Comparison of ENCODE assay signal across 9 mouse cellular contexts in genomic region chr9:63843883-63844485, GRCm38 (mm10).
DNase-seq lines count a peak whose midpoint lies in the region; ATAC-seq and TF ChIP-seq lines count a peak whose summit lies in the region.
"Had no signal": no experiment of that assay in that cellular context is flagged by ENCODE, and none has a peak within 500 bp of the region (broad histone marks: within the 10 kb centered on the region; RNA-seq: fewer than 3 reads in every experiment).

No protein-coding gene starts in this region.

- peak; percentile 65 for DNase-seq in ES-E14 (ENCODE audit: low read depth, low spot score)
- peak; percentile 73 for DNase-seq in hindbrain, embryonic 10.5 days (ENCODE audit: low spot score)
- DNase-seq in layer of hippocampus, adult 18-20 months (ENCODE audit: low spot score in 2 of 2): peak; percentile 42 to 88
- DNase-seq in retina, embryonic 14.5 days (ENCODE audit: low spot score): peak; percentile 89
- DNase-seq in thymus, postnatal 14 days: peak; percentile 76

- no peak overlapping the region for H3K4me2 ChIP-seq in lung, embryonic 16.5 days (ENCODE audit: low read depth, low read length)
- H3K4me2 ChIP-seq: limb, embryonic 15.5 days had no signal

- in situ Hi-C loops in ES-E14 (cut with MboI; ENCODE audit: low sequenced_read_pairs in 2 of 2, unreplicated experiment in 2 of 2): loop anchor here (10.0 to 25.0 kb wide), 3 partner anchors 207 to 709 kb away; partner anchors contain the start of gene Skor1 (in 1 of the 2)

- 35% methylated on average over 10 of the region's 10 CpGs for WGBS in hindbrain, embryonic 10.5 days
- 28% methylated on average over 10 of the region's 10 CpGs for WGBS in lung, embryonic 16.5 days

- no peak overlapping the region for H3K9ac ChIP-seq in ES-E14 (ENCODE audit: insufficient read depth, low read depth, low read length, poor library complexity, severe bottlenecking)
- H3K9ac ChIP-seq in lung, embryonic 16.5 days (ENCODE audit: low read length): no peak overlapping the region
- H3K9ac ChIP-seq: limb, embryonic 15.5 days had no signal

- H3K27ac ChIP-seq in ES-E14 (ENCODE audit: insufficient read depth, low read depth, low read length, poor library complexity, severe bottlenecking): no peak overlapping the region
- no peak overlapping the region for H3K27ac ChIP-seq in bone marrow macrophage, adult 2 months (ENCODE audit: insufficient read depth, low read depth, low read length)
- H3K27ac ChIP-seq in hindbrain, embryonic 10.5 days: no peak overlapping the region
- H3K27ac ChIP-seq in lung, embryonic 16.5 days (ENCODE audit: low read length): no peak overlapping the region
- H3K27ac ChIP-seq: limb, embryonic 15.5 days had no signal

- ATAC-seq in erythroblast, adult 5-6 weeks (replicated peaks; ENCODE audit: low FRiP score, poor library complexity, severe bottlenecking): peak; percentile 67
- peak; percentile 59 for ATAC-seq in lung, embryonic 16.5 days (ENCODE audit: low read depth)

- no peak for TF ChIP-seq POLR2A in bone marrow macrophage, adult 2 months (IDR thresholded peaks at IDR 0.05; ENCODE audit: borderline replicate concordance, low read depth, low read length)

- H3K36me3 ChIP-seq in ES-E14 (ENCODE audit: control insufficient read depth, insufficient read depth, low read length, poor library complexity, severe bottlenecking): no peaks in the 10 kb centered on the region
- H3K36me3 ChIP-seq in hindbrain, embryonic 10.5 days: no peaks in the 10 kb centered on the region
- H3K36me3 ChIP-seq in lung, embryonic 16.5 days (ENCODE audit: control insufficient read depth, insufficient read depth, low read length): no peaks in the 10 kb centered on the region
- H3K36me3 ChIP-seq: limb, embryonic 15.5 days had no signal

- TF ChIP-seq CTCF in bone marrow macrophage, adult 2 months (IDR thresholded peaks at IDR 0.05; ENCODE audit: low read depth, low read length): peak; percentile 50

- peaks cover 14% of the 10 kb centered on the region for H3K27me3 ChIP-seq in hindbrain, embryonic 10.5 days (ENCODE audit: insufficient read depth, poor library complexity, severe bottlenecking)
- H3K27me3 ChIP-seq in lung, embryonic 16.5 days (ENCODE audit: control insufficient read depth, insufficient read depth, low read depth, low read length): no peaks in the 10 kb centered on the region

- no peaks in the 10 kb centered on the region for H3K9me3 ChIP-seq in ES-E14 (ENCODE audit: control insufficient read depth, insufficient read depth, low read depth, low read length)
- no peaks in the 10 kb centered on the region for H3K9me3 ChIP-seq in hindbrain, embryonic 10.5 days
- H3K9me3 ChIP-seq in lung, embryonic 16.5 days (ENCODE audit: control insufficient read depth, low read length): no peaks in the 10 kb centered on the region
- H3K9me3 ChIP-seq: limb, embryonic 15.5 days had no signal

- H3K4me3 ChIP-seq in ES-E14 (ENCODE audit: insufficient read depth in 1 of 2, low read depth in 1 of 2, low read length in 2 of 2, poor library complexity in 1 of 2, severe bottlenecking in 1 of 2): no peak overlapping the region
- H3K4me3 ChIP-seq in bone marrow macrophage, adult 2 months (ENCODE audit: insufficient read depth, low read length): no peak overlapping the region
- no peak overlapping the region for H3K4me3 ChIP-seq in hindbrain, embryonic 10.5 days
- H3K4me3 ChIP-seq in lung, embryonic 16.5 days (ENCODE audit: low read length): no peak overlapping the region
- H3K4me3 ChIP-seq: limb, embryonic 15.5 days had no signal

- peaks cover 0 to 4% of the 10 kb centered on the region in 2 experiments; a peak in 1 of 4 replicates for H3K4me1 ChIP-seq in ES-E14 (ENCODE audit: control insufficient read depth in 2 of 2, insufficient read depth in 2 of 2, low read length in 2 of 2, poor library complexity in 1 of 2)
- H3K4me1 ChIP-seq in bone marrow macrophage, adult 2 months (ENCODE audit: control insufficient read depth, insufficient read depth, low read length): no peaks in the 10 kb centered on the region
- H3K4me1 ChIP-seq in hindbrain, embryonic 10.5 days (replicated peaks): no peaks in the 10 kb centered on the region; the same call in 1 of the 2 replicates
- no peaks in the 10 kb centered on the region for H3K4me1 ChIP-seq in lung, embryonic 16.5 days (replicated peaks; ENCODE audit: control insufficient read depth, insufficient read depth, low read length)
- H3K4me1 ChIP-seq: limb, embryonic 15.5 days had no signal

TF ChIP-seq in ES-E14, 5 proteins besides CTCF, POLR2A, EP300 and RAD21:
- TF ChIP-seq HCFC1 (IDR thresholded peaks at IDR 0.05; ENCODE audit: borderline replicate concordance, insufficient read depth, low read length): no peak
- no peak for TF ChIP-seq MAFK (IDR thresholded peaks at IDR 0.05; ENCODE audit: insufficient read depth, low read depth, low read length)
- peak; percentile 86 for TF ChIP-seq ZC3H11A (IDR thresholded peaks at IDR 0.05; ENCODE audit: borderline replicate concordance, low read depth, low read length)
- TF ChIP-seq CHD2 (IDR thresholded peaks at IDR 0.05; ENCODE audit: low read depth, low read length): no peak
